In the genomic region with DNA sequence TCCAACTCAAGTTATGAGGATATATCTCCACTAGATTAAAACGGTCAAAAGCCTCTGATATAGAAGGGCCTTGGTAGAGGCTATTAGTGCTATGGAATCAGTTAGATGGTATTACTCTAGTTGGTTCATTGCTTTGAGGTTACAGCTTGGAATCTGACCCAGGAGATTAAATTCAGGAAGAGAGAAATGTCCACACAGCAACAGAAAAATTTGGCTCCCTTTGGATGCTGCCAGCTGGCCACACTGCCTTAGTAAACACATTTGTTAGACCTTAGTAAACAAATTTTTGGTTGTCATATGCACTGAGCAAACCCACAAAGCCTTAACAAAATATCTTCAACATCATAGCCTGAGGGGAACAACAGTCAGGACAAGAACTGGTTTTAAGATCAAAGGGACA, we compare ENCODE assay signal across 10 mouse cellular contexts.
"Had no signal": no experiment of that assay in that cellular context is flagged by ENCODE, and none has a peak within 500 bp of the region (broad histone marks: within the 10 kb centered on the region; RNA-seq: fewer than 3 reads in every experiment).

No protein-coding gene starts in this region.

- H3K4me3 ChIP-seq: intestine, embryonic 15.5 days; limb, embryonic 12.5 days; liver, embryonic 15.5 days; midbrain, embryonic 13.5 days; stomach, embryonic 15.5 days had no signal

- H3K36me3 ChIP-seq: intestine, embryonic 15.5 days; limb, embryonic 12.5 days; stomach, embryonic 15.5 days had no signal

- ATAC-seq: intestine, embryonic 15.5 days; midbrain, embryonic 13.5 days had no signal

- H3K9ac ChIP-seq: intestine, embryonic 15.5 days; limb, embryonic 12.5 days; liver, embryonic 15.5 days; lung, embryonic 14.5 days; midbrain, embryonic 13.5 days; stomach, embryonic 15.5 days had no signal

- H3K9me3 ChIP-seq: intestine, embryonic 15.5 days; limb, embryonic 12.5 days; liver, embryonic 15.5 days; midbrain, embryonic 13.5 days; stomach, embryonic 15.5 days had no signal

- H3K4me1 ChIP-seq: intestine, embryonic 15.5 days; limb, embryonic 12.5 days; liver, embryonic 15.5 days; midbrain, embryonic 13.5 days; stomach, embryonic 15.5 days had no signal

- H3K4me2 ChIP-seq: intestine, embryonic 15.5 days; limb, embryonic 12.5 days; liver, embryonic 15.5 days; lung, embryonic 14.5 days; midbrain, embryonic 13.5 days; stomach, embryonic 15.5 days had no signal

- H3K27me3 ChIP-seq: intestine, embryonic 15.5 days; limb, embryonic 12.5 days; liver, embryonic 15.5 days; midbrain, embryonic 13.5 days; stomach, embryonic 15.5 days had no signal

- H3K27ac ChIP-seq: intestine, embryonic 15.5 days; limb, embryonic 12.5 days; liver, embryonic 15.5 days; midbrain, embryonic 13.5 days; stomach, embryonic 15.5 days had no signal

- DNase-seq: liver; lung, embryonic 14.5 days; right cerebral cortex, postnatal 14 days; thymus, adult 2 months; thymus, postnatal 25 days had no signal
